Mouse (Mus musculus) heart, adult 2 months (tissue): ENCODE measurements around the gene Fam45a.

Experiments
- CTCF ChIP-seq: fragments of 200-600 bp; IDR thresholded peaks from 2 replicates; pipeline ENCODE4 v1.8.1; 2022; ENCODE audit warnings: antibody characterized with exemption, mild to moderate bottlenecking, moderate library complexity
- POLR2A ChIP-seq: fragments of 200-500 bp; IDR thresholded peaks from 2 replicates; pipeline ENCODE4 v1.6.1; 2011; ENCODE audit warnings: mild to moderate bottlenecking, low read depth, low read length, control low read depth; ENCODE audit not compliant: insufficient read depth

DNA sequence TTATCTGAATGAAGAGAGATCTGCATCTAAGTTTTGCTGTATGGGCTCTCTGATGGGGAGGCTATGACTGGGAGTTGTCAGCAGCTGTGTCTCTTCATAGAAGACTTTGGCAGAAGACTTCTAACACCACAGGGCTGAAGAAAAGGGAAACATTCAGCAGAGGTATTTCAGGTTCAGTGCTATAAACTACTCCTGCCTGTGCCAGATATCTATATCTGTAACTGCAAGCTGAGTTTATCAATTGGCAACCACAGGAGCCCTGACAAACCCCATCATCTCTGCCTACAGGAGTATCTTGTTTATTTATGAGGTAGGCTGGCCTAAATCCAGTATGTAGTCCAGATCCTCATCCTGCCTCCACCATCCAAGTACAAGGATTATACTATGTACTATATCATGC lies 31.9 kb downstream of the Fam45a start:
- TF ChIP-seq POLR2A (no peak), CTCF (no peak)
